Mouse (Mus musculus): Measurements from ENCODE around the gene Nt5e. TPM values are rescaled to one million over a fixed set of nuclear protein-coding genes. Genes with fewer than 3 reads are reported as not detected.

Nt5e gene
- total RNA-seq (2012; rRNA removed): 2.0 and 3.1 TPM in 2 replicates
- total RNA-seq (2014; rRNA removed): 0.08 TPM in 1 of 2 replicates, not detected in the other
- polyA plus RNA-seq (2012; ENCODE audit: insufficient read length, low read depth): 0.26 and 0.34 TPM in 2 replicates

DNA sequence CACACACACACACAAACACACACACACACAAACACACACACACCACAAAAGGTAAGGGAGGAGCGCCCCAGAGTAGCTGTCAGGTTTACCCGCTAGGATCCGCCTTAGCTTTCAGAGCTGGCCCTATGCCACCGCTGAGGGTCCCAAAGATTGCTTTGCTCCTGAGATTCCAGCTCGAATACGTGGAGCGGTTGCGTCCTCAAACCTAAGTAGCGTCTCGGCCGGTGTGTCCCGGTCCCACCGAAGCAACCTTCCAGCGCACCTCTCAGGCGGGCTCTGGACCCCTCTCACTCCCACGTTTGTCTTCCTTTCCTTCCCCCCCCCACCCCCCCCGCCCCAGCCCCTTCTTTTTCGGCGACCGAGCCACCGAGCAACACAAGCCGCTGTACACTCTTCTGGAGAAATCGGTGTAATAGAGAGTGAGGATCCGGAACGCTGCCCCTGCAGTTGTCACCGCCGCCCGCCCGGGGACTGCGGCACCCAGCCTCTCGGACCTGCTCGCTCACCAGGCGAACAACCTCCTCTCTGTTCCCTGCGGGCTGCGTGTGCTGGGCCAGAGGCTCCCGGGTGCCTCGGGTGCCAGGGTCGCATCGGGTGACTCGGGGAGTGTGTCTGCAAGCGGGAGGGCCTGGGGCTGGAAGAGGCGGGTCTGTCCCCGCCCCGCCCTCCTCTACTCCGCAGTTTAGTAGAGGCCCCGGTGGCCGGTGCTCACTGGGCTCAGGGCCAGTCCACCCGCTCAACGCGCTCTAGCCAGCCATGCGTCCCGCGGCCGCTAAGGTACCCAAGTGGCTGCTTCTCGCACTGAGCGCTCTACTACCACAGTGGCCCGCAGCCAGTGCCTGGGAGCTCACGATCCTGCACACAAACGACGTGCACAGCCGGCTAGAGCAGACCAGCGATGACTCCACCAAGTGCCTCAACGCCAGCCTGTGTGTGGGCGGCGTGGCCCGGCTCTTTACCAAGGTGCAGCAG, at the start of gene Nt5e:
Nt5e (plus strand) TSS at position 268 of the 972 bp plus-strand sequence.
- peak within 1 kb of the TSS; percentile 73 for H3K4me2 ChIP-seq (ENCODE audit: insufficient read depth, low read depth, poor library complexity, severe bottlenecking)
- TF ChIP-seq HCFC1 (IDR thresholded peaks at IDR 0.05; ENCODE audit: low read depth, low read length) (no peak), ZC3H11A (IDR thresholded peaks at IDR 0.05; ENCODE audit: low read depth, low read length) (no peak), POLR2A (IDR thresholded peaks at IDR 0.05; ENCODE audit: low read depth, low read length) (peak; percentile 40; the same call in 1 of the 2 replicates), TCF12 (IDR thresholded peaks at IDR 0.05; ENCODE audit: low read depth, low read length) (no peak), IRF4 (IDR thresholded peaks at IDR 0.05; ENCODE audit: low read depth, low read length) (no peak), E2F4 (IDR thresholded peaks at IDR 0.05; ENCODE audit: insufficient replicate concordance, low read depth, low read length) (no peak), PAX5 (IDR thresholded peaks at IDR 0.05; ENCODE audit: low read length) (no peak), ZMIZ1 (IDR thresholded peaks at IDR 0.05; ENCODE audit: low read depth, low read length) (no peak), ETS1 (conservative IDR thresholded peaks at IDR 0.05; ENCODE audit: low read depth, low read length) (no peak), NELFE (IDR thresholded peaks at IDR 0.05; ENCODE audit: low read depth, low read length) (0 out of 2 replicates have a peak, but pooled peaks have one; percentile 20)
- H3K9me3 ChIP-seq (replicated peaks; ENCODE audit: low read length): peaks cover 6% of the 10 kb centered on the region
- H3K27me3 ChIP-seq (replicated peaks): no peaks in the 10 kb centered on the region
- no peaks in the 10 kb centered on the region for H3K36me3 ChIP-seq (replicated peaks in 1 of 2; ENCODE audit: control insufficient read depth in 1 of 2, insufficient read depth in 1 of 2, low read length in 1 of 2)
- H3K27ac ChIP-seq (ENCODE audit: insufficient read depth, low read depth): no peak within 1 kb of the TSS
- peaks cover 0 to 28% of the 10 kb centered on the region in 2 experiments; a peak in 2 of 4 replicates for H3K4me1 ChIP-seq (ENCODE audit: control insufficient read depth in 1 of 2, insufficient read depth in 2 of 2)
- in situ Hi-C loops (cut with MboI; ENCODE audit: low pct_ligation_motif_present, low pct_unique_long_range_greater_than_20kb, low sequenced_read_pairs): no loop called here
- no peaks in the 10 kb centered on the region for H3K79me2 ChIP-seq (replicated peaks; ENCODE audit: control insufficient read depth, extremely low read depth, insufficient read depth, poor library complexity, severe bottlenecking)
- no peak for DNase-seq (ENCODE audit: extremely low read depth)
- H3K4me3 ChIP-seq (replicated peaks in 1 of 3; ENCODE audit: low read depth in 2 of 3, low read length in 2 of 3, poor library complexity in 1 of 3): peak within 1 kb of the TSS in 2 of 3 experiments; percentile 42 to 69
- peak within 1 kb of the TSS; percentile 7; the same call in 1 of the 2 replicates for H3K9ac ChIP-seq (ENCODE audit: insufficient read depth, low read depth)
- dilution Hi-C loops (cut with MboI; ENCODE audit: extremely low pct_ligation_motif_present, extremely low pct_unique_long_range_greater_than_20kb, low sequenced_read_pairs): no loop called here

GRCm38 (mm10) chr9:88277588-88277987, 49.4 kb upstream of the Nt5e start:
- no peak overlapping the region for H3K9ac ChIP-seq (ENCODE audit: insufficient read depth, low read depth)
- no peaks in the 10 kb centered on the region for H3K79me2 ChIP-seq (replicated peaks; ENCODE audit: control insufficient read depth, extremely low read depth, insufficient read depth, poor library complexity, severe bottlenecking)
- no peak overlapping the region for H3K4me2 ChIP-seq (ENCODE audit: insufficient read depth, low read depth, poor library complexity, severe bottlenecking)
- no peaks in the 10 kb centered on the region for H3K36me3 ChIP-seq (replicated peaks in 1 of 2; ENCODE audit: control insufficient read depth in 1 of 2, insufficient read depth in 1 of 2, low read length in 1 of 2)
- dilution Hi-C loops (cut with MboI; ENCODE audit: extremely low pct_ligation_motif_present, extremely low pct_unique_long_range_greater_than_20kb, low sequenced_read_pairs) (no loop called here), in situ Hi-C loops (cut with MboI; ENCODE audit: low pct_ligation_motif_present, low pct_unique_long_range_greater_than_20kb, low sequenced_read_pairs) (no loop called here)
- H3K4me3 ChIP-seq (replicated peaks in 1 of 3; ENCODE audit: low read depth in 2 of 3, low read length in 2 of 3, poor library complexity in 1 of 3): no peak overlapping the region
- H3K9me3 ChIP-seq (replicated peaks; ENCODE audit: low read length): peaks cover 5% of the 10 kb centered on the region
- H3K27ac ChIP-seq (ENCODE audit: insufficient read depth, low read depth): no peak overlapping the region
- TF ChIP-seq KAT2A (IDR thresholded peaks at IDR 0.05; ENCODE audit: insufficient replicate concordance, low read length): no peak
- no peak for TF ChIP-seq JUN (IDR thresholded peaks at IDR 0.05; ENCODE audit: insufficient read depth, low read depth, low read length)
- TF ChIP-seq USF1 (IDR thresholded peaks at IDR 0.05; ENCODE audit: low read depth, low read length): no peak
- TF ChIP-seq NRF1 (IDR thresholded peaks at IDR 0.05; ENCODE audit: low read depth, low read length): no peak
- no peak for TF ChIP-seq PAX5 (IDR thresholded peaks at IDR 0.05; ENCODE audit: low read length)
- TF ChIP-seq TCF12 (IDR thresholded peaks at IDR 0.05; ENCODE audit: low read depth, low read length): no peak
- no peak for TF ChIP-seq MXI1 (IDR thresholded peaks at IDR 0.05; ENCODE audit: low read depth, low read length)
- no peak for TF ChIP-seq MEF2A (IDR thresholded peaks at IDR 0.05; ENCODE audit: borderline replicate concordance, low read depth, low read length)
- no peak for TF ChIP-seq E2F4 (IDR thresholded peaks at IDR 0.05; ENCODE audit: insufficient replicate concordance, low read depth, low read length)
- TF ChIP-seq NELFE (IDR thresholded peaks at IDR 0.05; ENCODE audit: low read depth, low read length): no peak
- no peak for TF ChIP-seq CHD1 (IDR thresholded peaks at IDR 0.05; ENCODE audit: low read depth, low read length)
- TF ChIP-seq ELF1 (IDR thresholded peaks at IDR 0.05; ENCODE audit: low read depth, low read length): no peak
- TF ChIP-seq GABPA (IDR thresholded peaks at IDR 0.05; ENCODE audit: insufficient replicate concordance, low read depth, low read length): no peak
- peaks cover 0 to 10% of the 10 kb centered on the region in 2 experiments; a peak in 1 of 4 replicates for H3K4me1 ChIP-seq (ENCODE audit: control insufficient read depth in 1 of 2, insufficient read depth in 2 of 2)
- no peak for DNase-seq (ENCODE audit: extremely low read depth)
- no peaks in the 10 kb centered on the region for H3K27me3 ChIP-seq (replicated peaks)
